Mouse (Mus musculus) spleen, adult 2 months (tissue): ENCODE measurements around the gene Prpf4. TPM values are rescaled to one million over a fixed set of nuclear protein-coding genes. Genes with fewer than 3 reads are reported as not detected.

ENCODE experiments used
- DNase-seq, 2 experiments: peaks; one replicate each; pipeline versions ENCODE4 v3.0.0 to v3.0.0-alpha.2; 2012 to 2021; ENCODE audit warnings: low spot score in 2 of 2, low read depth in 1 of 2
- H3K27ac ChIP-seq: fragments of 200-500 bp; 2 replicates; pipeline ENCODE4 v1.5.1; 2012; ENCODE audit warnings: low read length, inconsistent platforms; ENCODE audit not compliant: insufficient read depth
- H3K27me3 ChIP-seq: fragments of 200-500 bp; 2 replicates; pipeline ENCODE4 v1.6.1; 2012; ENCODE audit warnings: mild to moderate bottlenecking, moderate library complexity, low read length, inconsistent platforms; ENCODE audit not compliant: control insufficient read depth, insufficient read depth
- H3K36me3 ChIP-seq: fragments of 200-500 bp; 2 replicates; pipeline ENCODE4 v1.6.1; 2012; ENCODE audit warnings: mild to moderate bottlenecking, low read length, inconsistent platforms; ENCODE audit not compliant: control insufficient read depth, insufficient read depth
- H3K4me1 ChIP-seq: fragments of 200-500 bp; 2 replicates; pipeline ENCODE4 v1.6.1; 2011; ENCODE audit warnings: inconsistent platforms; ENCODE audit not compliant: control insufficient read depth, insufficient read depth, insufficient read length
- H3K4me3 ChIP-seq: fragments of 200-500 bp; 2 replicates; pipeline ENCODE4 v1.5.1; 2011; ENCODE audit warnings: mild to moderate bottlenecking, inconsistent platforms; ENCODE audit not compliant: insufficient read depth, insufficient read length; ENCODE audit errors: extremely low read depth
- CTCF ChIP-seq: fragments of 200-500 bp; IDR thresholded peaks from 2 replicates; pipeline ENCODE4 v1.5.1; 2011; ENCODE audit warnings: mild to moderate bottlenecking, inconsistent platforms; ENCODE audit not compliant: insufficient read depth, insufficient read length, insufficient replicate concordance; ENCODE audit errors: extremely low read depth
- POLR2A ChIP-seq: fragments of 200-500 bp; IDR thresholded peaks from 2 replicates; pipeline ENCODE4 v1.6.1; 2011; ENCODE audit warnings: low read depth, low read length, inconsistent platforms
- WGBS: fragments of 180-500 bp; shearing (Covaris S2); methylation state at CpG from one replicate; pipeline ENCODE4 v1.1.7; 2018; 5-methylcytosine and 5-hydroxymethylcytosine counted together
- polyA plus RNA-seq: library from polyadenylated mRNA; depleted of rRNA; stranded (reverse); fragments of >200 nt; gene quantifications from 2 replicates; pipeline ENCODE4 v1.2.3, GENCODE M21; 2012

Gene Prpf4
- polyA plus RNA-seq, 1 experiment = 9.4 TPM

GRCm38 (mm10) chr4:62398956-62399355, 9.6 kb upstream of the Prpf4 start:
- Histone ChIP-seq H3K27ac (no peak overlapping the region), H3K4me3 (no peak overlapping the region), H3K27me3 (no peaks in the 10 kb centered on the region), H3K36me3 (peaks cover 26% of the 10 kb centered on the region), H3K4me1 (no peaks in the 10 kb centered on the region)
- DNase-seq = no peak
- TF ChIP-seq POLR2A (no peak), CTCF (no peak)
- WGBS = 93% methylated on average over 3 of the region's 3 CpGs

- H3K36me3 ChIP-seq = peaks cover 8% of the 10 kb centered on the region
- TF ChIP-seq POLR2A (no peak), CTCF (no peak)
- peaks cover 2% of the 10 kb centered on the region for H3K4me1 ChIP-seq
- H3K27ac ChIP-seq = no peak overlapping the region
- no peak overlapping the region for H3K4me3 ChIP-seq
- WGBS = 82% methylated on average over 4 of the region's 4 CpGs
- DNase-seq = no peak
- H3K27me3 ChIP-seq = no peaks in the 10 kb centered on the region
Measured at GRCm38 (mm10) chr4:62406133-62406532, 2.5 kb upstream of the Prpf4 start.

GRCm38 (mm10) chr4:62407730-62408582, 641 bp upstream of the Prpf4 start:
- H3K27ac ChIP-seq = peak overlapping the region; percentile 61
- WGBS = under 1% methylated on average over 35 of the region's 35 CpGs
- H3K4me1 ChIP-seq = peaks cover 2% of the 10 kb centered on the region
- peaks cover 4% of the 10 kb centered on the region for H3K36me3 ChIP-seq
- peak overlapping the region; percentile 78 for H3K4me3 ChIP-seq
- no peaks in the 10 kb centered on the region for H3K27me3 ChIP-seq
- TF ChIP-seq CTCF = peak; percentile 51
- TF ChIP-seq POLR2A = no peak
- DNase-seq = peak; percentile 29 to 56

GRCm38 (mm10) chr4:62409615-62410014, 1.0 kb downstream of the Prpf4 start:
- TF ChIP-seq POLR2A = no peak
- no peak for TF ChIP-seq CTCF
- no peak for DNase-seq
- peaks cover 7% of the 10 kb centered on the region for H3K36me3 ChIP-seq
- H3K4me1 ChIP-seq = peaks cover 2% of the 10 kb centered on the region
- peak overlapping the region; percentile 80; the same call in 1 of the 2 replicates for H3K4me3 ChIP-seq
- WGBS = 31% methylated on average over 6 of the region's 6 CpGs
- no peaks in the 10 kb centered on the region for H3K27me3 ChIP-seq
- H3K27ac ChIP-seq = no peak overlapping the region

GRCm38 (mm10) chr4:62410325-62410724, 1.7 kb downstream of the Prpf4 start:
- WGBS = 90% methylated on average over 2 of the region's 2 CpGs
- TF ChIP-seq POLR2A (no peak), CTCF (no peak)
- DNase-seq = no peak
- peaks cover 13% of the 10 kb centered on the region for H3K36me3 ChIP-seq
- peaks cover 2% of the 10 kb centered on the region for H3K4me1 ChIP-seq
- no peak overlapping the region for H3K4me3 ChIP-seq
- H3K27ac ChIP-seq = no peak overlapping the region
- no peaks in the 10 kb centered on the region for H3K27me3 ChIP-seq

- H3K4me1 ChIP-seq = peaks cover 2% of the 10 kb centered on the region
- H3K27me3 ChIP-seq = no peaks in the 10 kb centered on the region
- 70% methylated on average over 10 of the region's 10 CpGs for WGBS
- DNase-seq = no peak
- H3K4me3 ChIP-seq = no peak overlapping the region
- no peak for TF ChIP-seq POLR2A
- no peak for TF ChIP-seq CTCF
- peaks cover 24% of the 10 kb centered on the region for H3K36me3 ChIP-seq
- H3K27ac ChIP-seq = no peak overlapping the region
Measured at GRCm38 (mm10) chr4:62411606-62412005, 3.0 kb downstream of the Prpf4 start.

GRCm38 (mm10) chr4:62418448-62418847, 9.9 kb downstream of the Prpf4 start:
- 90% methylated on average over 8 of the region's 8 CpGs for WGBS
- no peak for DNase-seq
- no peak overlapping the region for H3K4me3 ChIP-seq
- H3K36me3 ChIP-seq = peaks cover 70% of the 10 kb centered on the region
- TF ChIP-seq CTCF (no peak), POLR2A (no peak)
- no peaks in the 10 kb centered on the region for H3K4me1 ChIP-seq
- H3K27ac ChIP-seq = no peak overlapping the region
- no peaks in the 10 kb centered on the region for H3K27me3 ChIP-seq
